Mouse (Mus musculus) embryonic fibroblast, embryonic 13.5 days (primary cell): Measurements from ENCODE around the gene Cpxm1.

Experiments used
- CTCF ChIP-seq: IDR thresholded peaks from 2 replicates; pipeline ENCODE4 v1.5.1; 2011; ENCODE audit warnings: mild to moderate bottlenecking, control low read depth, low read length, moderate library complexity, borderline replicate concordance; ENCODE audit not compliant: insufficient read depth
- POLR2A ChIP-seq: IDR thresholded peaks from 2 replicates; pipeline ENCODE4 v1.6.1; 2011; ENCODE audit warnings: low read depth, mild to moderate bottlenecking, control low read depth, low read length, moderate library complexity

- TF ChIP-seq POLR2A (peak; percentile 42), CTCF (no peak)
Observed at GRCm38 (mm10) chr2:130397186-130397985, at the start of gene Cpxm1.
